Mouse (Mus musculus): Measurements from ENCODE around the gene Colec11. TPM values are rescaled to one million over a fixed set of nuclear protein-coding genes. Genes with fewer than 3 reads are reported as not detected.

The Colec11 gene
- total RNA-seq, 2 experiments from 2014 or later: 0.17 TPM; not detected in 1

DNA sequence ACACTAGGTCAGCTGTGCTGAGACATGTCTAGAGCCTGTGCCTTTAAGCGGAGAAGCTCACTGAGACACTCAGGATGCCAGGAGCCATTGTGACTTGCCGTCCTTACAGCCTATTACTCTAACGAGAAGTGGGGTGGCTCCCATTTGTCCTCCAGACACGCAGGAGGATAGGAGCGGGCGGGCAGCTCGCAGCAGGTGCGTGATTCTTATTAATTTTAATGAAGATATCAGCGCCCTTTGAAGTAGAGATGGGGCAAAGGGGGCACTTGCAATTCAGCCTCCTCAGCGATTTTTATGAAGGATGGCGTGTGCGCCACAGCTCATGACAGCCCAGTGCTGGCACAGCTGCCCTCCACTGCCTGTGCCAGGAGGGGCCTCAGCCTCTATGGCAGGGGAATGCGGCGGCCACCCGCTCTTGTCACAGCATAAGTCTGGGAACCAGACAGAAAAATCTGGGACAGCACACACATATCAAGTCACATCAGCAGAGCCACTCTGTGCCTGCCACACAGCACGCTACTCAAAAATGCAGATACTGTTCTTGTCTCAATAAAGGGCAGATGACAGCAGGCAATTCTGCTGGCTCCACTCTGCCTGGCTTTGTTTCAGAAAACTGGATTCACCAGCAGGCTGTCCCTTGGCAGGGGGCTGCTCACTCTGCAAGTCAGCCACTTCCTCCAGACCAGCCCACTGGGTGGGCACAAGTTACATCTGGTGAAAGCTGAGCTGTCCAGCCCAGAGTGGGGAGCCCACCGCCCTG is 15.5 kb downstream of the Colec11 start:
- no peak for ATAC-seq (replicated peaks; ENCODE audit: poor library complexity)

DNA sequence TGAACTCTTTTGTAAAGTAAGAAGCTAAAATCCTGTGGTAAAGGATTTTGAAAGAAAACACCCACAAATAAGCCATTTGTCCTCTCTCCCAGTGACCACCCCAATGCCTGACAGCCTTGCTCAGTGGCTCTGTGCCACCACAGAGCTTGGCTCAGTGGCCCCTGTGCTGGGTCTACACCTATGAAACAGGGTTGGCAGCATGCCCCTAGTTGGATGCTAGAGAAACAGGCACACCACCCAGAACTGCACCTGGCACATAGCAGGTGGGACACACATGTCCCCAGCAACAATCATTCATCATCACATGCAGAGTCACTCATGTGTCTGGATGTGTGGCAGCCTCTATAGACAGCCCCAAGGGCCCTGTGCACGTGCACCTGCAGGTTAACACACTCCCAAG is 19.7 kb downstream of the Colec11 start:
- no peak for ATAC-seq (replicated peaks; ENCODE audit: poor library complexity)

DNA sequence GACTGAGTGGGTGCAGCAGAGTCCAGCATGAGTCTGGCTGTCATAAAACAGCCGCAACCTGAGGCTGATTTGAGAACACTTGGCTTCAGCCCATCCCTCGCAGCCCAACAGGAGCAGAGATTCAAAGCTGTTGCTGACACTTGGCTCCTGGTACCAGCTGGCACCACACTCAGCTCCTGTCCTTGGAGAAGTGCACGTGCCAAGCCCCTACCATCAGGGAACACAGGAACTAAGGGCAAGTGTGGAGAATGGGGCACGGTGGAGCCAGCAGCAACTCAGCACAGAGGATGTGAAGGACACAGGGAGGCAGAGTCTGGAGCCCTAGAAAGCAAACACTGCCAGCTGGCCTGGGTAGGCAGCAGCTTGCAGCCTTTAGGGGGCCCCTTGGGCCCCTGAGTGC is 20.9 kb downstream of the Colec11 start:
- ATAC-seq (replicated peaks; ENCODE audit: poor library complexity): no peak

DNA sequence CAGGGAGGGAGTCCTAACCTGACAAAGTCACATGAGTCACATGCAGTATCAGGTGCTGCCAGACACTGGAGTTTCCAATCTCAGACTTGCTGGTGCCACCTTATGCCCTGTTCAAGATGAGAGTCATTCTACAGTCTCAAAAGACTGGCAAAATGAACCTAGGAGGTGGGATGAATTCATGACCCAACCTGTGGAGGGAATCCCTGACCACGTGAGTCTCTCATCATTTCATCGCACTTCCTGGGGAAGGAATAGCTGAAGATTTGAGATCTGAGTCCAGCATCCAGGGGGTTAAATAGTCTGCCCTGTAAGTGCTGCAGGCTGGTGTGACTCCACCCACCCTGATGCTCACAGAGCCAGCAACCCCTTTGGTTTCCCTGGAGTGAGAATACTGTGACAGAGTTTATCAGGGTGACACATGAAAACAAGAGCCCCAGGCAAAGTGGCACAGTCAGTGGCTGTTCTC is 24.6 kb downstream of the Colec11 start:
- no peak for ATAC-seq (replicated peaks; ENCODE audit: poor library complexity)

DNA sequence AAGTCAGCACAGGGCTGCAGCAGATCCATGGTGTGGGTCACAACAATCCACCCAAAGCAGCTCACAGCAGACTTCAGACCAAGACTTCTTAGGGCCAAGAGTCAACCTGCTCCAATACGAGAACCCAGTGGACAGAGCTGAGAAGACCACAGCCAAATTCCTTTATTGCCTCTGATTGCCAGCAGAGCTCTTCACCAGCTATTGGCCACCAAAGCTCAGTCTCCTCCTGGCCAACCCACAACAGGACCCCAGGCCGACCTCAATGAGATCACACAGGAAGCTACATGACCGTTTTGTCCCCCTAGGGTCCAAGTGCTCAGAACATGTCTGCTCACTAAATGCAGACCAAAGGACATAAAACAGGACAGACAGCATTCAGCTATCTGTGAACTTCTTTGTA is 25.1 kb downstream of the Colec11 start:
- no peak for ATAC-seq (replicated peaks; ENCODE audit: poor library complexity)

DNA sequence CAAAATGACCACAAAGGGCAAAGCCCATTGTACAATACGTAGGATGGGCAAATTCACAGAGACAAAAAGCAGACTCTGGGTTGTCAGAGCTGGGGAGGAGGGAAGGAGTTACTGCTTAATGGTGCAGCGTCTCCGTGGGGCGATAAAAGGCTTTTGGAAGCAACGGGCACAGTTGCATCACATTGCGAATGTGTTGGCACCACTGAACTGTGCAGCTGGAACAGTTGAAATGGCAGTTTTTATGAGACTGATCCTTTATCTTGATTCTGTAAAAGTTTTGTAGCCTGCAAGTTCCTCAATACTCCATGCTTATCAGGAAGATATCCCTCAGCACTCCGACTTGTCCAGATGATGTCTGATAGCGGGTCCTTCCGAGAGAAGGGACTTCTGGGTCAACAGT is 25.5 kb downstream of the Colec11 start:
- ATAC-seq (replicated peaks; ENCODE audit: poor library complexity): no peak

DNA sequence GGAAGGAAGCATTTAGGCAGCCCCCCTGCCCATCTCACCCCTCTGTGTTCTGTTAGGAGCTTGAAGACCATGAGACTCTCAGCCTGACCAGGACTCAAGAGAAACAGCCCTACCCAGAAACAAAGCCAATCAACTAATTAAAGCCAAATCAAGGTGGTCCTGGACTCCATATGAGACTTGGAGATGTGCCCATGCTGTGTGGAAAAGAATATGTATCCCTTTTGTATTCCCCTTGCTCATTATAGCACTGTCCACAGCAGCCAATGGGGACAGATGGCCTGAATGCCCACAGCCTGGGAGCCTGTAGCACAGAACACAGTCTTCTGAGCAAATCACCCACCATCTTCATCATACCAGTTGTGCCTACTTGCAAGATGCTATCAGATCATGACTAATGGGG is 26.3 kb downstream of the Colec11 start:
- ATAC-seq (replicated peaks; ENCODE audit: poor library complexity): no peak

DNA sequence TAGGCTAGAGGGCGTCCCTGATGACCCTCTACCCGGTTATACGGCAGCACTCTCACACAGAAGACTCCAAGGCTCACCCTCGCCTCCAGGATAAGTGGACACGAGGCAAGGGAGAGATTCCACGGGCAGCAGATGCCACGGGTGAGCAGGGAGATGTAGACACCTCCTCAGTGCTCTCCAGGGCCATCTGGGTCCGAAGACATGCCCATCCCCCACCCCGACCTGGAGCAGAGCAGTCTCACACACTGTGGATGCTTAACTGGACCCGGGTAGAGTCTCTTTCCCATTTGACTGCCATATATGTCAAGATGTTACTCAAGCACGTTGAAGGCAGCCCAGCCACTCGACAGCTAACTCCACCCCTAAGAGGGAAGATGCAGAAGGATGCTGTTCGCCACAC is 32.7 kb downstream of the Colec11 start:
- no peak for ATAC-seq (replicated peaks; ENCODE audit: poor library complexity)

DNA sequence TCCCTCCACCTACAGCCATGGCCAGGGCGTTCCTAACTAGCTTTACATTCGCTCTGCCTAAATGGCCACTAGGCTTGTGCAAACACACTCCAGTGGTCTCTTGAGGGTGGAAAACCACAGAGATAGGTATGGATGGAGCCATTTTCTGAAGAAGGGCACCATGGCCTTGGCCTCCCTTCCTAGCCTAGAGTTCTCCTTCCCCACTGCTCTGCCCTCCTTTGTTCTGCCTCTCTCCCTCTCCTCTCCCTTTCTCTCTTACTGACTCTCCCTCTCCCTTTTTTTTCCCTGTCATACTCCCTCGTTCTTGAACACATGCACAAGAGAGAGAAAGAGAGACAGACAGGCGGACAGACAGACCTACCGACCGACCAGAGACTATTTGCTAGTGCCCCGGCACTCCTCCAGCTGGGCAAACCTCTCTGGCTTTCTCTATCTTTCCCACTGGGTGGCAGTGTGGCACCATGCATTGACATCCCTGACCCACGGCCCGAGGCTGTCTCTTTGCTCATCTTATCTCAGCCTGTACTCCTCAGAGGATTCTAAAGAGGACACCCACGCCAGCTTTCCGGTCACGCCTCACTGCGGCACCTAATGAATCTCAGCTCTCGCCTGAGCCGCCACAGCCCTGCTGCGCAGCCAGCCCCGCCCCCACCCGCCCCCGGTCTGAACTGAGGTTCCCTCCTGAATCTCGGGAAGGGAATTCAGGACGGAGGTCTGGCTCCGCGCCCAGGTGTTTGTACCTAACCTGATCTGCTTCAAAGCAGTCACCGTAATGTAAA is 33.9 kb downstream of the Colec11 start:
- peak; percentile 99 for ATAC-seq (replicated peaks; ENCODE audit: poor library complexity)

DNA sequence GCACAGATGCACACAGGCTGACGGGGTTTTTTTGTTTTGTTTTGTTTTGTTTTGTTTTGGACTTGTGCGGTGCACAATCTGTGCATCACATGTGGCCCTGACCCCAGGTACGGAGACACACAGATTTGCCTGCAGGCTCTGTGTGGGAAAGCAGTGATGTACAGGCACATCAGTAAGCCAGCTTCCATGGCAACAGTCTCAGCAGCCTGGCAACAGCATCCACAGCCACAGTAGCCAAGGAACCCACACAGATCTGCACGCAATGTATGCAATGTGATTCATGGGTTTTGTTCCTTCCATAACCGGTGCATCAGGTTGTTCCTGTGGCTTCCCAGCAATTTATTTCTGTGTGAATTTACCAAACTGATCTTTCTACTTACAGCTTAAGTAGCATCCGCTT is 35.2 kb downstream of the Colec11 start:
- ATAC-seq (replicated peaks; ENCODE audit: poor library complexity): no peak

DNA sequence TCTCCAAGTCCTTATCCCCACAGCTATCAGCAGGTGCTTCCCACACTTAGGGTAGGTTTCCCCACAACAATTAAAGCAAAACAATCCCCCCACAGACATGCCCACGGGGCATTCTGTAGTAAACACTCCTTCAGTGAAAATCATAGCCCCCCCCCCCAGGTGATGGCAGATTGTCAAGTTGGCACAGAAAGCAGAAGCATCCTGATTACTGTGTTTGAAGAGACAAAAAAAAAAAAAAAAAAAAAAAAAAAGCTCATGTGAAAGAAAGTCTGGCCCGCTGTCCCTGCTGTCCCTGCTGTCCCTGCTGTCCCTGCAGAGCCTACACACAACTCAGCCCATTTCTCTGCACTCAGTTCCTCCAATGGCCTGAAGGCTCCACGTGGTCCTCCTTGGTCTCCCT is 39.1 kb downstream of the Colec11 start:
- ATAC-seq (replicated peaks; ENCODE audit: poor library complexity): no peak

DNA sequence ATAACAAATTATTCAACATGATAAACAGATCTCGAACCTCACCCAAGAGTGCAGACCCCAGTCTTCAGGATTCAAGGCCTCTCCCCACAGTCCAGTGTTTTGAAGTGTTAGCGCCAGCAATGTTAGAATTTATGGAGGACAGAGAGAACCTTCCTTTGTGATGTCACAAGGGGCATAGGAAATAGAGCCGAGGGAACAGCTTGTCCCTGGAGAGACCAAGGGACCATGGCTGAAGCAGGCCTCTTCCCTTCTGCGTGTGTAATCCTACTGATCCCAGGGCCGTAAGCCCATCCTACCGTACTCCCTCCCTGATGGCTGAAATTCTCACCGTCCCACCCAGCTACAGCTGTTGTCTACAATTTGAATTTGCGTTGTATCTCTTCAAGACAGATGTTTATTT is 40.8 kb downstream of the Colec11 start, which contains the start of gene Allc:
Gene Allc, minus strand, starts transcription at position 101 of the 400 bp plus-strand sequence.
- ATAC-seq (replicated peaks; ENCODE audit: poor library complexity): no peak

DNA sequence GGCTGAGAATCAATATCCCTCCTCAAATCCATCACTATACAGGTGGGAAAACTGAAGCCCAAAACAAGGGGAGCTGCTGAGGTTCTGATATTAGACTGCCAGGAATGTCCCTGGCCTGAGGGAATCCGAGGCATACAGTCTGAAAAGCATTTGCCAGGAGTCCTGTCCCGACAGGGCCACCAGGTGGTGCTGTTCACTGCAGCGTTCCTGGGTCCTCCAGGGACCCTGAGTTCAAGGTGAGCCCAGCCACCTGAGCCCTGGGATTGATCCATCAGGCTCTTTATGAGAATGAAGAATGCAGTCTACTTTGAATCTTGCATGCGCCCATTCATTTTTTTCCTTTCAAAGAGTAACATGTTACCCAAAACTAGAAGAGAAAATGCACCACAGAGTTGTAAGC is 44.0 kb downstream of the Colec11 start:
- 0 out of 2 replicates have a peak, but pooled peaks have one; percentile 46 for ATAC-seq (replicated peaks; ENCODE audit: poor library complexity)

DNA sequence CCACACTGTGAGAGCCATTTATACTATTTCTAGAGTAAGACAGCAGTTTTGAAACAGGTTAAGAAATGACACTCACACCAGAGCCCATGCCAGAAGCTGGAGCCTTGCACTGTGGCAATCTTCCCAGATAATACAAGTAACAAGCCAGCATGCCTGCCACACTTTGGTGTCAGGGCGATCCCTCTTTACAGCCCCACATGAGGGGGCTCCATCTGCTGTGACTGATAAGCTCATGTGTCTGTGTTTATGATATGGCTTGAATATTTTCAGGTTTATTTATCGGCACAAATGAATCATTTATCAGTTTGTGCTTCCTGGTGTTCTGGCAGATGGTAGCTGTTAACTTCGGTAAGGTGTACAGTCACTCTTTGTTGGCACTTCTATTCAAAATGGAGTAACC is 45.0 kb downstream of the Colec11 start:
- ATAC-seq (replicated peaks; ENCODE audit: poor library complexity): no peak

DNA sequence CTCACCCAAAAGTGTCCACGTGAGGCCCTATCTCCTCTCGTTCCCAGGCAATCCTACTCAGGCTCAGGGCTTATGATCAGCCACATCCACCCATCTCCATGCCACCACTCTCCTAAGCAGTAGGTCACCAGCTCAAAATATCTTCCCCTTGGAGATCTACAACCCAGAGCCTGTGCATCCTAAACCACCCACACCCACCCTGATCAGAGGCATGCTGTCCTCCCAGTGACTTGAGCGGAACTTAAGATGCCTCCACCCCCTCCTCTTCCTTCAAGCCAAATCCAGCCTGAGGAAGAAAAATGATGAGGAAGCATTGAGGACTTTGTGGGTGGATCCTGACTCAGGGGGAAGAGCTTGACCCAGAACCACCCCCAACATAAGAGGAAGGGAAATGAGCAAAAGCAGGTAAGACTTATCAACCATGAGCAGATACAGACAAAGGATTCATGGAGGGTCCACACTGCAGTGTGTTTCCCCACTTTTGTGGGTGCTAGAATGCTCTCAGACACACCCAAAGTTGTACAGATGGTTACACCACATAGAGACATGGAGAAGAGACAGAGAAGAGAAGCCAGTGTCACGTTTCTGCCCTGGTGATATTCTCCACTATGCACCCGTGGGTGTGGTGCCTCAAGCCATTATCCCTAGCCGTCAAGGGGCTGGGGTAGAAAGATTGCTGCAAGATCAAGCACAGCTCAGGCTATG is 47.7 kb downstream of the Colec11 start:
- no peak for ATAC-seq (replicated peaks; ENCODE audit: poor library complexity)

DNA sequence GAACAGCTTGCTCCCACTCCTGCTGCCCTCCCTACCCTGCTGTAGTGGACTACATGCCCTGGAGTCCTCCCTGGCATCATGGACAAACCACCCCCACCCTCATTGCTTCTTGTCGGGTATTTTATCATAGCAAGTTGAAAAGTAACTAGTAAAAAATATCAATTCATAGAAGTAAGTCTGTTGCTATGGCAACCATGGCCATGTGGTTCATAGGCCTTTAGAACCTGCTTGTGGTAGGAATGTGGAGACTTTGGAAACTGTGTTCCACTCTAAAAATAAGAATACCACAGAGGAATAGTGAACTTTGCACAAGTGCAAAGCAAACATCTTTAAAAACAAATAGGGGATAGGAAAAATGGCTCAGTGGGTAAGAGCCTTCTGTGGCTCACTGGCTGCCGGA is 50.9 kb downstream of the Colec11 start:
- ATAC-seq (replicated peaks; ENCODE audit: poor library complexity): no peak

DNA sequence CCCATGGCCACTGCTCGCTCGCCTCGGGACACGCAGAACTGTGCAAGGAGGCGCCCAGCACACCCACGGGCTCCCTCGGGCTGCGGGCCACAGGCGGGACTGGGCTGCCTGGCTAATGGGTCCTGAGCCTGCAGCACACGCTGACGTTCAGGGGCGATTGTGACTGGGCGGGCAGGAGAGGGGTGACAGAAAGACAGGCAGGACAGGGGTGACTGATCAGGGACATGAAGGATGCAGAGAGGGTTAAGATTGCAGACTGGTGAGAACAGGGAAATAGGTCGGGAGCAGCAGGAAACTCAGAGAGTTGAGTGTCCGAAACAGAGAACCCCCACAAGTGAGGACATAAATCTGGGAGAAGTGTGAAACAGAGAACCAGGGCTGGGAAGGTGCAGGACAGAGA is 70.9 kb downstream of the Colec11 start, which contains the start of gene Dcdc2c:
Gene Dcdc2c, minus strand, starts transcription at position 101 of the 400 bp plus-strand sequence.
- ATAC-seq (replicated peaks; ENCODE audit: poor library complexity): no peak

DNA sequence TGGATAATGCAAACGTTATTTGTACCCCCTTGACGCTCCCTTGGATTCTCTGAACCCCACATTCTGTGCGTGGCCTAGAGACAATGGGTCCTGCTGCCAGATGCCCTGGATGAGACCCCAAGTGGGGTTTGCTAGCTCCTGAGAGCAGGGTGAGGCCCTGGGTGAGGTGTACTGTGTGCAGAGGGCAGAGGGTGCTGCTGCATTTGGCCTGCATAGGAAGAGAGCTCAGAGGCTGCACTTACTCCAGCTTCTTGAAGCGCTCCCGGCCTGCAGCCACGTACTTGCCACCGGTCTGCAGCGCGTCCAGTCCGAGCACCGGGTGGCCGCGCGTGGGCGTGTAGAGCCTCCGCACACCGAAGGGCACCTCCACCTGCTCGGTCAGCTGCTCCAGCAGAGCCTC is 71.4 kb downstream of the Colec11 start:
- no peak for ATAC-seq (replicated peaks; ENCODE audit: poor library complexity)

DNA sequence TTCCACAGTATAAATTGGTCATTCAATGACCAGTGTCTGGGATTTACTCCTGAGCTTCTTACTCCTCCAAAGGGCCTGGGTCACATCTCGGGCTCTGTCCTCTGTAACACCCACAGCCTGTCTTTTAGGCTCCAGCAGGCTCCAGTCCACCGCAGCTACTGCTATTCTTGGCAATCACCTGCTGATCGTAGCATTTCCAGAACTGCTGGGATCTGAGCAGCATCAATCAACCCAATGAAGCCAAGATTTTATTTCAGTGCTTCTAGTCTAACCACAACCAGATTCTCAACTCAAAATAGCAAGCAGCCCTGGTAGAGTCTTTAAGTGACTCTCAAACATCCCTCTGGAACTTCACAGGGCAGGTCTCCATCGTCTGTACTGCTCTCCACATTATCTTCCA is 74.3 kb downstream of the Colec11 start:
- no peak for ATAC-seq (replicated peaks; ENCODE audit: poor library complexity)
